Mouse (Mus musculus): ENCODE measurements around the gene Gskip. TPM values are rescaled to one million over a fixed set of nuclear protein-coding genes. Genes with fewer than 3 reads are reported as not detected.

Gene Gskip
- total RNA-seq, 1 experiment: 7.2 TPM

DNA sequence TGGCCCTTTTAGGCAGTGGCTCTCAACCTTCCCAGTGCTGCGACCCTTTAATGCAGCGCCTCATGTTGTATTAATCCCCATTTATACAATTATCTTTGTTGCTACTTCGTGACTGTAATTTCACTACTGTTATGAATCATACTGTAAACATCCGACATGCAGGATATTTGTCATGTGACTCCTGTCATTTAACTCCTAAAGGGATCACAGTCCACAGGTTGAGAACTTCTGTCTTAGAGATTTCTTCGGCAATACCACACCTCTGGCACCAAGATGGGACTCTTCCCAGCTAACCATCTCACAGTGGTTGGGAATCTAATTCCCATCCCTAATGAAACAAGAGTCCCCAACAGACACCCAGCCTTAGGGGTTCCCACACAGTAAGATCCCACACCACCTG is 63.5 kb downstream of the Gskip start:
- Histone ChIP-seq H3K4me1 (ENCODE audit: control insufficient read depth in 2 of 2, insufficient read depth in 2 of 2, low read length in 2 of 2, poor library complexity in 1 of 2) (peaks cover 0 to 2% of the 10 kb centered on the region in 2 experiments; a peak in 1 of 4 replicates), H3K36me3 (ENCODE audit: control insufficient read depth, insufficient read depth, low read length, poor library complexity, severe bottlenecking) (no peaks in the 10 kb centered on the region), H3K9ac (ENCODE audit: insufficient read depth, low read depth, low read length, poor library complexity, severe bottlenecking) (no peak overlapping the region), H3K27ac (ENCODE audit: insufficient read depth, low read depth, low read length, poor library complexity, severe bottlenecking) (no peak overlapping the region), H3K9me3 (ENCODE audit: control insufficient read depth, insufficient read depth, low read depth, low read length) (no peaks in the 10 kb centered on the region; the same call in 1 of the 2 replicates), H3K4me3 (ENCODE audit: insufficient read depth in 1 of 2, low read depth in 1 of 2, low read length in 2 of 2, poor library complexity in 1 of 2, severe bottlenecking in 1 of 2) (no peak overlapping the region)
- no peak for DNase-seq (ENCODE audit: low read depth, low spot score)
- no peak for TF ChIP-seq ZC3H11A (IDR thresholded peaks at IDR 0.05; ENCODE audit: borderline replicate concordance, low read depth, low read length)
- TF ChIP-seq HCFC1 (IDR thresholded peaks at IDR 0.05; ENCODE audit: borderline replicate concordance, insufficient read depth, low read length): no peak
- TF ChIP-seq ZNF384 (IDR thresholded peaks at IDR 0.05; ENCODE audit: low read depth, low read length): no peak
- no peak for TF ChIP-seq MAFK (IDR thresholded peaks at IDR 0.05; ENCODE audit: insufficient read depth, low read depth, low read length)
- TF ChIP-seq CHD2 (IDR thresholded peaks at IDR 0.05; ENCODE audit: low read depth, low read length): no peak
- in situ Hi-C loops (cut with MboI; ENCODE audit: low sequenced_read_pairs in 2 of 2, unreplicated experiment in 2 of 2): no loop called here

Other genes starting within 250 kb of the Gskip start
- 0.40 and 0.58 TPM in 2 replicates for gene D430019H16Rik, start 231.0 kb upstream of the Gskip start, total RNA-seq (2012; rRNA removed)
- 1.2 and 2.4 TPM in 2 replicates for gene Bdkrb2, start 121.6 kb upstream of the Gskip start, total RNA-seq (2012; rRNA removed)
- not detected in 2 replicates for gene Bdkrb1, start 81.7 kb upstream of the Gskip start, total RNA-seq (2012; rRNA removed)
- gene Atg2b, start 382 bp downstream of the Gskip start, total RNA-seq (2012; rRNA removed): 25.2 and 30.9 TPM in 2 replicates
- 2.3 and 6.5 TPM in 2 replicates for gene Ak7, start 21.1 kb downstream of the Gskip start, total RNA-seq (2012; rRNA removed)
- gene Papola, start 99.9 kb downstream of the Gskip start, total RNA-seq (2012; rRNA removed): 95.9 and 131 TPM in 2 replicates

Data from ES-E14 (cell line).